Mouse (Mus musculus) ES-E14 (cell line): Measurements from ENCODE around the gene Gtf2h3. TPM values are rescaled to one million over a fixed set of nuclear protein-coding genes. Genes with fewer than 3 reads are reported as not detected.
A peak's percentile ranks its signal among the peaks of the same experiment; 100 is the strongest.

Source experiments
- DNase-seq: peaks from one replicate; pipeline ENCODE4 v3.0.0-alpha.2; 2013; ENCODE audit warnings: low read depth, low spot score
- H3K27ac ChIP-seq: 2 replicates; pipeline ENCODE4 v1.5.1; 2012; ENCODE audit warnings: low read depth, mild to moderate bottlenecking, low read length, moderate library complexity, mixed read lengths; ENCODE audit not compliant: poor library complexity, insufficient read depth, severe bottlenecking
- H3K36me3 ChIP-seq: 2 replicates; pipeline ENCODE4 v1.6.1; 2012; ENCODE audit warnings: mild to moderate bottlenecking, low read length, moderate library complexity, mixed read lengths; ENCODE audit not compliant: control insufficient read depth, poor library complexity, insufficient read depth, severe bottlenecking
- H3K4me1 ChIP-seq, 2 experiments: fragments of 150-350 bp in 1 of 2; sonication (generic) in 1 of 2; 2 replicates each; pipeline ENCODE4 v1.6.1; 2012; ENCODE audit warnings: low read length in 2 of 2, mild to moderate bottlenecking in 1 of 2, mixed read lengths in 1 of 2; ENCODE audit not compliant: control insufficient read depth in 2 of 2, insufficient read depth in 2 of 2, poor library complexity in 1 of 2
- H3K4me3 ChIP-seq, 2 experiments: fragments of 150-350 bp in 1 of 2; sonication (generic) in 1 of 2; 2 replicates each; pipeline ENCODE4 v1.5.1; 2012; ENCODE audit warnings: low read length in 2 of 2, low read depth in 1 of 2, mild to moderate bottlenecking in 1 of 2, mixed read lengths in 1 of 2; ENCODE audit not compliant: insufficient read depth in 1 of 2, poor library complexity in 1 of 2, severe bottlenecking in 1 of 2
- H3K9ac ChIP-seq: 2 replicates; pipeline ENCODE4 v1.6.1; 2012; ENCODE audit warnings: low read depth, mild to moderate bottlenecking, low read length, mixed read lengths; ENCODE audit not compliant: poor library complexity, insufficient read depth, severe bottlenecking
- H3K9me3 ChIP-seq: fragments of 150-350 bp; sonication (generic); 2 replicates; pipeline ENCODE4 v1.6.1; 2012; ENCODE audit warnings: low read depth, mild to moderate bottlenecking, low read length; ENCODE audit not compliant: control insufficient read depth, insufficient read depth
- CHD2 ChIP-seq: IDR thresholded peaks from 2 replicates; pipeline ENCODE4 v1.6.1; 2014; ENCODE audit warnings: mild to moderate bottlenecking, low read depth, low read length, inconsistent platforms
- HCFC1 ChIP-seq: IDR thresholded peaks from 2 replicates; pipeline ENCODE4 v1.6.1; 2012; ENCODE audit warnings: low read length, inconsistent platforms, borderline replicate concordance; ENCODE audit not compliant: insufficient read depth
- MAFK ChIP-seq: IDR thresholded peaks from 2 replicates; pipeline ENCODE4 v1.6.1; 2014; ENCODE audit warnings: mild to moderate bottlenecking, low read depth, low read length, inconsistent platforms; ENCODE audit not compliant: insufficient read depth
- ZC3H11A ChIP-seq: IDR thresholded peaks from 2 replicates; pipeline ENCODE4 v1.6.1; 2012; ENCODE audit warnings: low read depth, mild to moderate bottlenecking, inconsistent platforms, low read length, borderline replicate concordance
- ZNF384 ChIP-seq: IDR thresholded peaks from 2 replicates; pipeline ENCODE4 v1.6.1; 2012; ENCODE audit warnings: low read depth, low read length, inconsistent platforms
- in situ Hi-C, 2 experiments: fragments of 600-800 bp; cut with MboI; formaldehyde crosslinking; loops; one replicate each; pipeline ENCODE4 v1.15.1; 2025; ENCODE audit warnings: low sequenced_read_pairs in 2 of 2, inconsistent platforms in 1 of 2; ENCODE audit not compliant: unreplicated experiment in 2 of 2
- total RNA-seq: library from RNA; depleted of rRNA; stranded (reverse); fragments of 300-350 nt; gene quantifications from 2 replicates; pipeline ENCODE4 v1.2.3, GENCODE M21; 2012

Gtf2h3 gene
- total RNA-seq, 1 experiment = 71.5 TPM

GRCm38 (mm10) chr5:124553607-124554006 lies 25.3 kb upstream of the Gtf2h3 start:
- Histone ChIP-seq H3K9ac (no peak overlapping the region; the same call in 1 of the 2 replicates), H3K4me3 (peak overlapping the region; percentile 92 to 97; a peak in 3 of 4 replicates), H3K9me3 (no peaks in the 10 kb centered on the region), H3K27ac (no peak overlapping the region), H3K36me3 (peaks cover 17% of the 10 kb centered on the region), H3K4me1 (peaks cover 0 to 2% of the 10 kb centered on the region in 2 experiments; a peak in 1 of 4 replicates)
- no peak for DNase-seq
- in situ Hi-C loops = no loop called here
- no peak for TF ChIP-seq ZNF384
- no peak for TF ChIP-seq ZC3H11A
- TF ChIP-seq MAFK = no peak

GRCm38 (mm10) chr5:124555145-124555544 lies 23.8 kb upstream of the Gtf2h3 start:
- Histone ChIP-seq H3K4me1 (peaks cover 0 to 2% of the 10 kb centered on the region in 2 experiments; a peak in 1 of 4 replicates), H3K36me3 (peaks cover 20% of the 10 kb centered on the region), H3K9me3 (no peaks in the 10 kb centered on the region), H3K9ac (no peak overlapping the region), H3K4me3 (no peak overlapping the region), H3K27ac (no peak overlapping the region)
- DNase-seq = no peak
- in situ Hi-C loops = no loop called here
- TF ChIP-seq MAFK (no peak), HCFC1 (no peak), ZC3H11A (no peak)

GRCm38 (mm10) chr5:124571068-124571467 lies 7.9 kb upstream of the Gtf2h3 start:
- H3K27ac ChIP-seq = no peak overlapping the region
- H3K4me1 ChIP-seq = peaks cover 0 to 1% of the 10 kb centered on the region in 2 experiments; a peak in 1 of 4 replicates
- peaks cover 64% of the 10 kb centered on the region for H3K36me3 ChIP-seq
- in situ Hi-C loops = no loop called here
- no peak for TF ChIP-seq CHD2
- no peak for TF ChIP-seq ZC3H11A
- no peak for TF ChIP-seq MAFK
- no peak for TF ChIP-seq ZNF384
- no peak for TF ChIP-seq HCFC1
- no peak overlapping the region for H3K4me3 ChIP-seq
- no peak overlapping the region for H3K9ac ChIP-seq
- no peaks in the 10 kb centered on the region; the same call in 1 of the 2 replicates for H3K9me3 ChIP-seq
- no peak for DNase-seq

DNA sequence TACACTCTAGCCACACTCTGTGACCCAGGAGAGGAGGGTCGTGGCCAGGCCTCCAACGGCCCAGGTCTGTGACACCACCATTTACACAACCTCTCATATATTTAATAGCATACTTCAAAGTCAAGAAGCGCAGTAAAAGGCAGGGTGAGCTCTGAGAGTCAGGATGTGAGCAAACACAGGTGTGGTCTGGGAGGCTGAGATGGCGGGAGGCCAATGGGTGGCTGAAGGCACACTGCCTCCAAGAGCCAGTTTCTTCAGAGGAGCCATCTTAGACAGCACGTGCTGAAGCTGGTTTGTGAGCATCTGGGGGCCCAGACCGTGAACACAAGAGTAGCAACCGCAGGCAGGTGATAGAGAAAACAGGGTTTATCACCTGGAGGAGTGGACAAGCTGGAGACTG lies 3.5 kb upstream of the Gtf2h3 start:
- Histone ChIP-seq H3K9ac (no peak overlapping the region), H3K27ac (no peak overlapping the region), H3K36me3 (peaks cover 51% of the 10 kb centered on the region), H3K4me1 (peaks cover 0 to 4% of the 10 kb centered on the region in 2 experiments; a peak in 2 of 4 replicates), H3K9me3 (no peaks in the 10 kb centered on the region; the same call in 1 of the 2 replicates), H3K4me3 (no peak overlapping the region)
- DNase-seq = no peak
- no peak for TF ChIP-seq ZC3H11A
- no peak for TF ChIP-seq HCFC1
- no peak for TF ChIP-seq MAFK
- no peak for TF ChIP-seq CHD2
- no peak for TF ChIP-seq ZNF384
- in situ Hi-C loops = no loop called here

DNA sequence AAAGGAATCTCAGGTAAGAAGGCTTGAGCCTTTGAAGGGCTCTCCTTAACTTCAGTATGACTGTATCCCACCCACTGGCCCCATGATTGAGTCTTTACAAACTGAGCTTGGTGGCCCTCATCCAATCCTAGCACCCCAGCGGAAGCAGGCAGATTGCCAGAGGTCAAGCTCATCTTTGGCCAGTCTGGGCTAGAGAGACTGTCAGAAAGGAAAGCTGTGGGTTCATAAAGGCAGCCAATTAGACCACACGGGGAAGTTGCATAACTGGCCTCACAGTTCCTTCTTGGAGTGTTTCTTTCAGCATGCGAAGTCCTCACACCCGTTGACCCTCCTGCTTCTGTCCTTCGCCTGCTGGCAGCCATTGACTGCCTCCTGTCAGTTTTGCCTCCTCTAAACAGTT lies 3.6 kb downstream of the Gtf2h3 start:
- H3K36me3 ChIP-seq = peaks cover 22% of the 10 kb centered on the region
- H3K9ac ChIP-seq = no peak overlapping the region
- no peaks in the 10 kb centered on the region for H3K9me3 ChIP-seq
- DNase-seq = no peak
- H3K4me1 ChIP-seq = peaks cover 0 to 4% of the 10 kb centered on the region in 2 experiments; a peak in 2 of 4 replicates
- no peak overlapping the region for H3K4me3 ChIP-seq
- H3K27ac ChIP-seq = no peak overlapping the region
- in situ Hi-C loops = no loop called here
- TF ChIP-seq ZC3H11A = no peak
- no peak for TF ChIP-seq CHD2
- TF ChIP-seq HCFC1 = no peak
- TF ChIP-seq MAFK = no peak
